Mouse (Mus musculus) B cell, adult (primary cell): Measurements from ENCODE around the gene Ctsw. TPM values are rescaled to one million over a fixed set of nuclear protein-coding genes. Genes with fewer than 3 reads are reported as not detected.

ENCODE experiments used
- total RNA-seq: library from RNA; stranded (reverse); gene quantifications from 4 replicates; pipeline ENCODE4 v1.2.4, GENCODE M21; 2023; ENCODE audit not compliant: inconsistent age

The Ctsw gene
- total RNA-seq: 0.90 to 2.0 TPM (median 1.3 TPM) in 4 replicates

GRCm38 (mm10) chr19:5468374-5468773, at the start of gene Ctsw:
Gene Ctsw (minus strand): TSS chr19:5468507.

GRCm38 (mm10) chr19:5510031-5511026, 42.0 kb upstream of the Ctsw start, which contains the start of gene Snx32:
Gene Snx32 (minus strand): TSS chr19:5510538.

GRCm38 (mm10) chr19:5503687-5504086, 35.4 kb upstream of the Ctsw start, which contains the start of gene 1700020D05Rik:
Gene 1700020D05Rik (minus strand): TSS chr19:5503787.

GRCm38 (mm10) chr19:5490313-5490897, 22.1 kb upstream of the Ctsw start, which contains the start of gene Cfl1:
Gene Cfl1 (plus strand): TSS chr19:5490455.

GRCm38 (mm10) chr19:5487768-5488550, 19.7 kb upstream of the Ctsw start, which contains the start of gene Mus81:
Gene Mus81 (minus strand): TSS chr19:5488402.

GRCm38 (mm10) chr19:5473720-5474119, 5.4 kb upstream of the Ctsw start, which contains the start of gene Efemp2:
Gene Efemp2 (plus strand): TSS chr19:5473954.

GRCm38 (mm10) chr19:5460465-5460911, 7.8 kb downstream of the Ctsw start, which contains the start of gene Fibp:
Gene Fibp (plus strand): TSS chr19:5460615.

GRCm38 (mm10) chr19:5457746-5458442, 10.4 kb downstream of the Ctsw start, which contains the start of gene Ccdc85b:
Gene Ccdc85b (minus strand): TSS chr19:5457894.

GRCm38 (mm10) chr19:5447515-5448353, 20.6 kb downstream of the Ctsw start, which contains the start of gene Fosl1:
Gene Fosl1 (plus strand): TSS chr19:5447547.

GRCm38 (mm10) chr19:5424782-5425741, 43.2 kb downstream of the Ctsw start, which contains the start of the genes Drap1 and AI837181:
Gene Drap1 (minus strand): TSS chr19:5424979.
Gene AI837181 (plus strand): TSS chr19:5425144.

Other genes with a start within 250 kb of the Ctsw start
- 72.2 to 78.0 TPM (median 74.1 TPM) in 4 replicates for gene Pacs1, start 195.4 kb downstream of the Ctsw start, total RNA-seq
- gene Sf3b2, start 173.1 kb downstream of the Ctsw start, total RNA-seq: 317 to 332 TPM (median 327 TPM) in 4 replicates
- not detected in 4 replicates for gene Gal3st3, start 170.2 kb downstream of the Ctsw start, total RNA-seq
- gene Catsper1, start 132.8 kb downstream of the Ctsw start, total RNA-seq: not detected in 4 replicates
- gene Cst6, start 118.9 kb downstream of the Ctsw start, total RNA-seq: 0.58 to 1.0 TPM in 2 of 4 replicates, not detected in the others
- 34.1 to 40.3 TPM (median 37.2 TPM) in 4 replicates for gene Eif1ad, start 101.8 kb downstream of the Ctsw start, total RNA-seq
- 90.5 to 106 TPM (median 95.8 TPM) in 4 replicates for gene Banf1, start 101.3 kb downstream of the Ctsw start, total RNA-seq
- gene Sart1, start 79.8 kb downstream of the Ctsw start, total RNA-seq: 176 to 199 TPM (median 188 TPM) in 4 replicates
- gene Tsga10ip, start 66.0 kb downstream of the Ctsw start, total RNA-seq: not detected in 4 replicates
- gene Drap1, start 43.5 kb downstream of the Ctsw start, total RNA-seq: 168 to 181 TPM (median 171 TPM) in 4 replicates
- 56.0 to 61.6 TPM (median 59.0 TPM) in 4 replicates for gene AI837181, start 43.4 kb downstream of the Ctsw start, total RNA-seq
- 0.55 to 3.8 TPM (median 0.75 TPM) in 4 replicates for gene Fosl1, start 21.0 kb downstream of the Ctsw start, total RNA-seq
- 2.8 to 3.3 TPM (median 3.0 TPM) in 4 replicates for gene Ccdc85b, start 10.6 kb downstream of the Ctsw start, total RNA-seq
- gene Fibp, start 7.9 kb downstream of the Ctsw start, total RNA-seq: 107 to 110 TPM (median 109 TPM) in 4 replicates
- 1.8 TPM in 1 of 4 replicates, not detected in the others for gene Efemp2, start 5.4 kb upstream of the Ctsw start, total RNA-seq
- 40.8 to 48.0 TPM (median 43.1 TPM) in 4 replicates for gene Mus81, start 19.9 kb upstream of the Ctsw start, total RNA-seq
- 1,329 to 1,431 TPM (median 1,341 TPM) in 4 replicates for gene Cfl1, start 21.9 kb upstream of the Ctsw start, total RNA-seq
- 0.93 to 2.6 TPM (median 2.2 TPM) in 4 replicates for gene 1700020D05Rik, start 35.3 kb upstream of the Ctsw start, total RNA-seq
- gene Snx32, start 42.0 kb upstream of the Ctsw start, total RNA-seq: 7.9 to 10.5 TPM (median 9.1 TPM) in 4 replicates
- gene Ovol1, start 92.1 kb upstream of the Ctsw start, total RNA-seq: 0.27 TPM in 1 of 4 replicates, not detected in the others
- 13.8 to 21.1 TPM (median 19.0 TPM) in 4 replicates for gene Ap5b1, start 99.5 kb upstream of the Ctsw start, total RNA-seq
- gene Rnaseh2c, start 133.4 kb upstream of the Ctsw start, total RNA-seq: 88.3 to 130 TPM (median 99.7 TPM) in 4 replicates
- 104 to 120 TPM (median 115 TPM) in 4 replicates for gene Kat5, start 141.7 kb upstream of the Ctsw start, total RNA-seq
- gene Rela, start 169.0 kb upstream of the Ctsw start, total RNA-seq: 140 to 150 TPM (median 143 TPM) in 4 replicates
- 618 to 650 TPM (median 632 TPM) in 4 replicates for gene Sipa1, start 195.2 kb upstream of the Ctsw start, total RNA-seq
- gene Map3k11, start 220.2 kb upstream of the Ctsw start, total RNA-seq: 52.6 to 59.1 TPM (median 55.7 TPM) in 4 replicates
- gene Pcnx3, start 220.4 kb upstream of the Ctsw start, total RNA-seq: 187 to 202 TPM (median 194 TPM) in 4 replicates
- gene Kcnk7, start 235.9 kb upstream of the Ctsw start, total RNA-seq: not detected in 4 replicates